Mouse (Mus musculus): ENCODE results near the gene Camsap3.

The Camsap3 gene

GRCm38 (mm10) chr8:3586452-3586851 is 641 bp upstream of the Camsap3 start:
- no peak for DNase-seq (ENCODE audit: low read depth, low spot score)
- Histone ChIP-seq H3K27me3 (ENCODE audit: control insufficient read depth, insufficient read depth, low read length, poor library complexity, severe bottlenecking) (no peaks in the 10 kb centered on the region), H3K36me3 (ENCODE audit: control insufficient read depth, insufficient read depth, low read length, poor library complexity, severe bottlenecking) (no peaks in the 10 kb centered on the region)

GRCm38 (mm10) chr8:3587391-3588257 is 531 bp downstream of the Camsap3 start:
- H3K27me3 ChIP-seq (ENCODE audit: control insufficient read depth, insufficient read depth, low read length, poor library complexity, severe bottlenecking): no peaks in the 10 kb centered on the region
- no peaks in the 10 kb centered on the region for H3K36me3 ChIP-seq (ENCODE audit: control insufficient read depth, insufficient read depth, low read length, poor library complexity, severe bottlenecking)
- DNase-seq (ENCODE audit: low read depth, low spot score): peak; percentile 46

- Histone ChIP-seq H3K36me3 (ENCODE audit: control insufficient read depth, insufficient read depth, low read length, poor library complexity, severe bottlenecking) (no peaks in the 10 kb centered on the region), H3K27me3 (ENCODE audit: control insufficient read depth, insufficient read depth, low read length, poor library complexity, severe bottlenecking) (no peaks in the 10 kb centered on the region)
- no peak for DNase-seq (ENCODE audit: low read depth, low spot score)
Measured at GRCm38 (mm10) chr8:3588258-3588633, 1.2 kb downstream of the Camsap3 start.

GRCm38 (mm10) chr8:3593470-3593869 is 6.4 kb downstream of the Camsap3 start:
- no peak for DNase-seq (ENCODE audit: low read depth, low spot score)
- no peaks in the 10 kb centered on the region for H3K36me3 ChIP-seq (ENCODE audit: control insufficient read depth, insufficient read depth, low read length, poor library complexity, severe bottlenecking)
- H3K27me3 ChIP-seq (ENCODE audit: control insufficient read depth, insufficient read depth, low read length, poor library complexity, severe bottlenecking): no peaks in the 10 kb centered on the region

DNA sequence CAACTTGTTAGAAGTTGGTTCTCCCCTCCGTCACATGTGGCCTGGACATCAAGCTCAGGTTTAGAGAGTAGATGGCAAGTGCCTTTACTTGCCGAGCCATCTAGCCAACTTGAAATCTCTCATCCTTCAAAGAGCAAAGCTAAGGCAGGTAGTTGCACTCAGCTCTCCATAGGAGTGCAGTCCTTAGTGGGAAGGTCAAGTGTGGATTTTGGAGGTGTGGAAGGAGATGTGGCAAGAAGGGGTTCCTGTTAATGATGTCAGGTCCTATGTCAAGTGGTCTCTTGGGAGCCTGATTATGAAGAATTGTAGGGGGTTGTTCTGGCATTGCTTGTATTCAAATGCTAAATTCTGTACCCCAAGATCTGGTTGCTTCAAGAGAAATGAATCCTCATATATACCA is 7.4 kb downstream of the Camsap3 start:
- no peaks in the 10 kb centered on the region for H3K36me3 ChIP-seq (ENCODE audit: control insufficient read depth, insufficient read depth, low read length, poor library complexity, severe bottlenecking)
- DNase-seq (ENCODE audit: low read depth, low spot score): no peak

DNA sequence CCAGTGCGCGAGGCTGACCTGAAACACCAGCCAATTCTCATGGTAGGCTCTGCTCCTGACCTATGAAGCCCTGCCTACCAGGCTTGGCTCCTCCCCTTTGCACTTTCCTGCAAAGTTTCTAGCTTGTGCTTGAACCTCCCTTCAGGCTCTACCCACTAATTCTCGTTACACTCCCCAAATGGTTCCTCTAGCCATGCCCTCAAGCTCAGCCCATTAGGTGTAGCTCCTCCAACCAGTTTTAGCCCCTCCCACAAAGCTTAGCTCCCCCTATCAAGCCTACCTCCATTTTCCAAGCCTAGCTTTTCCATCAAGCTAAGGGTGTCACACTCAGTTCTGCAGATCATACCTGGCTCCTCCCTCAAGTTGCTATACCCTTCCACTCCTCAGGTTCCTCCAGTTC is 11.0 kb downstream of the Camsap3 start:
- DNase-seq (ENCODE audit: low read depth, low spot score): no peak
- Histone ChIP-seq H3K27me3 (ENCODE audit: control insufficient read depth, insufficient read depth, low read length, poor library complexity, severe bottlenecking) (no peaks in the 10 kb centered on the region), H3K36me3 (ENCODE audit: control insufficient read depth, insufficient read depth, low read length, poor library complexity, severe bottlenecking) (no peaks in the 10 kb centered on the region)

More for the DNA sequence above, 7.4 kb downstream of the Camsap3 start:
- H3K27me3 ChIP-seq (ENCODE audit: control insufficient read depth, insufficient read depth, low read length, poor library complexity, severe bottlenecking): no peaks in the 10 kb centered on the region

- no peak for DNase-seq (ENCODE audit: low read depth, low spot score)
- no peaks in the 10 kb centered on the region for H3K27me3 ChIP-seq (ENCODE audit: control insufficient read depth, insufficient read depth, low read length, poor library complexity, severe bottlenecking)
- H3K36me3 ChIP-seq (ENCODE audit: control insufficient read depth, insufficient read depth, low read length, poor library complexity, severe bottlenecking): no peaks in the 10 kb centered on the region
Measured at GRCm38 (mm10) chr8:3599219-3599618, 12.1 kb downstream of the Camsap3 start.

- Histone ChIP-seq H3K36me3 (ENCODE audit: control insufficient read depth, insufficient read depth, low read length, poor library complexity, severe bottlenecking) (no peaks in the 10 kb centered on the region), H3K27me3 (ENCODE audit: control insufficient read depth, insufficient read depth, low read length, poor library complexity, severe bottlenecking) (no peaks in the 10 kb centered on the region)
- DNase-seq (ENCODE audit: low read depth, low spot score): no peak
Measured at GRCm38 (mm10) chr8:3600401-3600800, 13.3 kb downstream of the Camsap3 start.

- H3K36me3 ChIP-seq (ENCODE audit: control insufficient read depth, insufficient read depth, low read length, poor library complexity, severe bottlenecking): no peaks in the 10 kb centered on the region
- DNase-seq (ENCODE audit: low read depth, low spot score): no peak
- H3K27me3 ChIP-seq (ENCODE audit: control insufficient read depth, insufficient read depth, low read length, poor library complexity, severe bottlenecking): no peaks in the 10 kb centered on the region
Measured at GRCm38 (mm10) chr8:3603439-3603838, 16.3 kb downstream of the Camsap3 start.

- no peak for DNase-seq (ENCODE audit: low read depth, low spot score)
- Histone ChIP-seq H3K27me3 (ENCODE audit: control insufficient read depth, insufficient read depth, low read length, poor library complexity, severe bottlenecking) (no peaks in the 10 kb centered on the region), H3K36me3 (ENCODE audit: control insufficient read depth, insufficient read depth, low read length, poor library complexity, severe bottlenecking) (peaks cover 3% of the 10 kb centered on the region; the same call in 1 of the 2 replicates)
Measured at GRCm38 (mm10) chr8:3606593-3606992, 19.5 kb downstream of the Camsap3 start.

DNA sequence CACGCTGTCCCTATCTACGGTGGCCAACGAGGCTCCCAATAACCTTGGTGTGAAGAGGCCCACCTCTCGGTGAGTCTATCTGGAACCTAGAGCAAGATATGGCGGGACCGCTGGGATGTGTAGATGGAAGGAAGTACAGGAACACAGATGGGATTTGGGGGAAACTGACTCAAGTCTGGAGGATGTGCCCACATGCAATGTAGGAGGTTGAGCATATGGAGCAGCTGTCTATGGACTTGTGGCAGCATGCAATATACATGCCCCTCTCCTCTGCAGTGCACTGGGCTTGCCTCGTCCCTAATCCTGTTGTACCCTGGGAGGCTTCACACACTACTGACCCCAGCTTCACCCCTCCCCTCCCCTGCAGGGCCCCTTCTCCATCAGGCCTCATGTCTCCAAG is 20.7 kb downstream of the Camsap3 start:
- Histone ChIP-seq H3K27me3 (ENCODE audit: control insufficient read depth, insufficient read depth, low read length, poor library complexity, severe bottlenecking) (no peaks in the 10 kb centered on the region), H3K36me3 (ENCODE audit: control insufficient read depth, insufficient read depth, low read length, poor library complexity, severe bottlenecking) (peaks cover 3% of the 10 kb centered on the region; the same call in 1 of the 2 replicates)
- no peak for DNase-seq (ENCODE audit: low read depth, low spot score)

DNA sequence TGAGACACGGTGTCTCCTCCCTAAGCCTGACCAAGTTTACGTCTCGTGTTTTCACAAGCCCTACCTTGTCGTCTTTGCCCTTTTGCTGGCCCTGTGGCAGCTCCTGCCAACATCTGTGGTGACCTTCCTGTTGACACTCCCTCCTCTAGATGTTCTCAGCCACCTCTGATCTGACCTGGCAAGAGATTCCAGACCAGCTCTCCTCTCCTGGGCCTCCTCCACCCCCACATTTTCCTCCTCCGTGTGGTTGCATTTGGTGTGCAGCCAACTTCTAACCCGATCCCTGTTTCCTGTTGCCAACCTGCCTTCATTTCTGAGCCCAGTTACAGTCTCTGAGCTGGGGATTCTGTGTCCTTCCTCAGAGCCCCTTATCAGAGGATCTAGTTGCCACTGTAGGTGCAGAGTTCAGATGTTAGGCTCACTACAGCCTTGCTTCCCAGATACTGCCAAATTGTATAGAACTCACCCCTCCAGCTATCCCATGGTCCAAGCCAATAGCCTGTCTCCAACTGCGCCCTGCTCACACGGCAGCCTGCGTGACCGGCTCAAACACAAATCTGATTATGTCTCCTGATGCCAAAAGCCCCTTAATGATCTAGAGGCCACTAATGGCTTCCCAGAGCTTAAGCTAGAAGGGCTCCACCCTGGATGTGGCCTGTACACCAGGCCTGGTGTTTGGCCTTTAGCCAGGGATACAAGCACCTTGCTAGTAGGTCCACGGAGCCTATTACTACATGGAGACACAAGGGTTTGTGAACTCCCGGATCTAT is 22.1 kb downstream of the Camsap3 start:
- H3K36me3 ChIP-seq (ENCODE audit: control insufficient read depth, insufficient read depth, low read length, poor library complexity, severe bottlenecking): peaks cover 6% of the 10 kb centered on the region
- no peaks in the 10 kb centered on the region for H3K27me3 ChIP-seq (ENCODE audit: control insufficient read depth, insufficient read depth, low read length, poor library complexity, severe bottlenecking)
- no peak for DNase-seq (ENCODE audit: low read depth, low spot score)

DNA sequence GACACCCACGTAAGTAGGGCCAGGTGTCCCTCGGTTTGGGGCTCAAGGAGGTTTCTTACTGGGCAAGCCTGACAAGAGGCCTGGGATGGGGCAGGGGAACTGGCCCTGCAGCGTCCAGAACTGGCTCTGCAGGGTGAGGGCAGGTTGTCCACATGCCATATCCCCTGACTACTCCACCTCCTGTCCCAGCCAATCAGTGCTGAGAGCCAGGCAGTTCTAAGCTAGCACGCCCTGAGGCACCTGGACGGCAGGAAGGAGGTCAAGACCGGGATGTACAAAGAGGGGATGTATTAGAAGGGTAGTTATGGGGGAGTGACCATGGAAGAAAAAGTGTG is 22.7 kb downstream of the Camsap3 start:
- H3K36me3 ChIP-seq (ENCODE audit: control insufficient read depth, insufficient read depth, low read length, poor library complexity, severe bottlenecking): peaks cover 9% of the 10 kb centered on the region

GRCm38 (mm10) chr8:3621199-3621970 is 34.3 kb downstream of the Camsap3 start, which contains the start of the genes Xab2 and Pet100:
Gene Xab2 (minus strand): TSS chr8:3621316.
Gene Pet100 (plus strand): TSS chr8:3621548.
- DNase-seq (ENCODE audit: low read depth, low spot score): peak; percentile 100
- Histone ChIP-seq H3K27me3 (ENCODE audit: control insufficient read depth, insufficient read depth, low read length, poor library complexity, severe bottlenecking) (no peaks in the 10 kb centered on the region), H3K36me3 (ENCODE audit: control insufficient read depth, insufficient read depth, low read length, poor library complexity, severe bottlenecking) (peaks cover 1% of the 10 kb centered on the region; the same call in 1 of the 2 replicates)

More for the DNA sequence above, 22.7 kb downstream of the Camsap3 start:
- DNase-seq (ENCODE audit: low read depth, low spot score): no peak
- H3K27me3 ChIP-seq (ENCODE audit: control insufficient read depth, insufficient read depth, low read length, poor library complexity, severe bottlenecking): no peaks in the 10 kb centered on the region
